Mouse (Mus musculus) small intestine, adult 2 months (tissue): Measurements from ENCODE around the gene Foxp1. TPM values are rescaled to one million over a fixed set of nuclear protein-coding genes. Genes with fewer than 3 reads are reported as not detected.
A peak's percentile ranks its signal among the peaks of the same experiment; 100 is the strongest.

Experiments
- H3K27ac ChIP-seq: fragments of 200-500 bp; 2 replicates; pipeline ENCODE4 v1.5.1; 2012; ENCODE audit warnings: low read depth, low read length, control low read depth, inconsistent platforms; ENCODE audit not compliant: insufficient read depth
- H3K27me3 ChIP-seq: fragments of 200-500 bp; 2 replicates; pipeline ENCODE4 v1.6.1; 2012; ENCODE audit warnings: mild to moderate bottlenecking, moderate library complexity, low read length, inconsistent platforms; ENCODE audit not compliant: control insufficient read depth, insufficient read depth
- H3K36me3 ChIP-seq: fragments of 200-500 bp; 2 replicates; pipeline ENCODE4 v1.6.1; 2012; ENCODE audit warnings: mild to moderate bottlenecking, low read length, control low read depth, inconsistent platforms; ENCODE audit not compliant: control insufficient read depth, insufficient read depth
- H3K4me1 ChIP-seq: fragments of 200-500 bp; 2 replicates; pipeline ENCODE4 v1.6.1; 2012; ENCODE audit warnings: low read length, inconsistent platforms, mixed read lengths; ENCODE audit not compliant: control insufficient read depth, insufficient read depth, insufficient read length
- H3K4me3 ChIP-seq: fragments of 200-500 bp; 2 replicates; pipeline ENCODE4 v1.5.1; 2012; ENCODE audit warnings: low read depth, mild to moderate bottlenecking, control low read depth, inconsistent platforms, low read length, moderate library complexity
- CTCF ChIP-seq: fragments of 200-500 bp; IDR thresholded peaks from 2 replicates; pipeline ENCODE4 v1.5.1; 2012; ENCODE audit warnings: low read depth, mild to moderate bottlenecking, control low read depth, inconsistent platforms, low read length, moderate library complexity, mixed read lengths; ENCODE audit not compliant: insufficient replicate concordance, insufficient read length; ENCODE audit errors: extremely low read depth
- POLR2A ChIP-seq: fragments of 200-500 bp; IDR thresholded peaks from 2 replicates; pipeline ENCODE4 v1.6.1; 2012; ENCODE audit warnings: low read depth, mild to moderate bottlenecking, control low read depth, inconsistent platforms, low read length, moderate library complexity
- WGBS: fragments of 180-500 bp; shearing (Covaris S2); methylation state at CpG from one replicate; pipeline ENCODE4 v1.1.7; 2018; 5-methylcytosine and 5-hydroxymethylcytosine counted together
- polyA plus RNA-seq: library from polyadenylated mRNA; depleted of rRNA; stranded (reverse); fragments of >200 nt; gene quantifications from 2 replicates; pipeline ENCODE4 v1.2.3, GENCODE M21; 2012

The Foxp1 gene
- polyA plus RNA-seq, 1 experiment, result 52.2 TPM

DNA sequence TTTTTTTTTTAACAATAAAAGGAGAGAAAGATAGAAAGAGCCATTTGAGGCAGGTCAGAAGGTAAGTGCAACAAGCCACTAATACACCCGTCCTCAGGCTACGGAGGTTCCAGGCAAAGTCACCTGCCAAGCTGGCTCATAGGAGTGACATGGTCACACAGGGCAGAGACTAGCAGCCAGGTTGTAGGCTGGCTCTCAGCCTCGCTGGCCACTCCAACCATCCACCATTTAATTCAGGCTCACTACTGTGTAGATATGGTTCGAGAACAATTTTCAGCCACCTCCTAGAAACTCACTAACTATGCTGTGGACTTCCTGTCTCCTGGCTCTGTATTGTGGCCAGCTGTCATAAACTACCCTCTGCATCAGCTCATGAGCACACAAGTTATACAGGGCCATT, 161.9 kb downstream of the Foxp1 start:
- H3K27me3 ChIP-seq, result no peaks in the 10 kb centered on the region
- H3K4me1 ChIP-seq, result peaks cover 14% of the 10 kb centered on the region
- no peaks in the 10 kb centered on the region for H3K36me3 ChIP-seq
- H3K27ac ChIP-seq, result no peak overlapping the region
- no peak for TF ChIP-seq CTCF
- no peak for TF ChIP-seq POLR2A
- WGBS, result 91% methylated on average over 4 of the region's 4 CpGs
- no peak overlapping the region for H3K4me3 ChIP-seq

GRCm38 (mm10) chr6:99359765-99360499, 162.6 kb downstream of the Foxp1 start:
- Histone ChIP-seq H3K27ac (0 out of 2 replicates have a peak overlapping the region, but pooled peaks have one; percentile 16), H3K27me3 (no peaks in the 10 kb centered on the region), H3K4me1 (peaks cover 14% of the 10 kb centered on the region), H3K36me3 (no peaks in the 10 kb centered on the region), H3K4me3 (no peak overlapping the region)
- WGBS, result 61% methylated on average over 6 of the region's 6 CpGs
- TF ChIP-seq CTCF (no peak), POLR2A (no peak)

GRCm38 (mm10) chr6:99359036-99359698, 163.4 kb downstream of the Foxp1 start:
- H3K27me3 ChIP-seq, result no peaks in the 10 kb centered on the region
- H3K4me3 ChIP-seq, result no peak overlapping the region
- WGBS, result 28% methylated on average over 9 of the region's 9 CpGs
- no peaks in the 10 kb centered on the region for H3K36me3 ChIP-seq
- 0 out of 2 replicates have a peak overlapping the region, but pooled peaks have one; percentile 16 for H3K27ac ChIP-seq
- no peak for TF ChIP-seq CTCF
- TF ChIP-seq POLR2A, result no peak
- peaks cover 14% of the 10 kb centered on the region for H3K4me1 ChIP-seq

DNA sequence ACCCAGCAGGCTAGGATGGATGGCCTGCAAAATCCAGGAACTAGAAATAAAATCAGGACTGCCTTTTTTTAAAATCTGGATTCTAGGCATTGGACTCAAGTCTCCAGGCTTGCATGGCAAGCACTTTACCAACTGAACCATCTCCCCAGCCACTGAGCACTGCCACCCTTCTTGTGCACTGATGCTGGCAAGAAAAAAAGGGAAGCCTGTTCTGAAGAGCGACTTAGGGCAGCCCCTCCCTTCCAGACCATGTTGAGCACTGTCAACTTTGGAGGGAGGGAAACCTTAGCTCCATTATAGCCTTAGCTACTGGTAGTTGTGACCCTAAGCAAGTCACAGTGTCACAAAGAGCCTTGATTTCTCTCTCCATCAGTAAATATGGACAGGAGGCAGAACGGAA, 164.6 kb downstream of the Foxp1 start:
- Histone ChIP-seq H3K27ac (no peak overlapping the region), H3K36me3 (no peaks in the 10 kb centered on the region), H3K27me3 (no peaks in the 10 kb centered on the region), H3K4me3 (no peak overlapping the region), H3K4me1 (peaks cover 14% of the 10 kb centered on the region)
- TF ChIP-seq POLR2A (no peak), CTCF (no peak)
- WGBS, result 87% methylated on average over 2 of the region's 2 CpGs

- no peaks in the 10 kb centered on the region for H3K27me3 ChIP-seq
- WGBS, result 91% methylated on average over 2 of the region's 2 CpGs
- H3K27ac ChIP-seq, result no peak overlapping the region
- H3K4me1 ChIP-seq, result peaks cover 7% of the 10 kb centered on the region
- no peak for TF ChIP-seq CTCF
- no peak overlapping the region for H3K4me3 ChIP-seq
- H3K36me3 ChIP-seq, result no peaks in the 10 kb centered on the region
These were observed 168.2 kb downstream of the Foxp1 start for GRCm38 (mm10) chr6:99354338-99354737.

DNA sequence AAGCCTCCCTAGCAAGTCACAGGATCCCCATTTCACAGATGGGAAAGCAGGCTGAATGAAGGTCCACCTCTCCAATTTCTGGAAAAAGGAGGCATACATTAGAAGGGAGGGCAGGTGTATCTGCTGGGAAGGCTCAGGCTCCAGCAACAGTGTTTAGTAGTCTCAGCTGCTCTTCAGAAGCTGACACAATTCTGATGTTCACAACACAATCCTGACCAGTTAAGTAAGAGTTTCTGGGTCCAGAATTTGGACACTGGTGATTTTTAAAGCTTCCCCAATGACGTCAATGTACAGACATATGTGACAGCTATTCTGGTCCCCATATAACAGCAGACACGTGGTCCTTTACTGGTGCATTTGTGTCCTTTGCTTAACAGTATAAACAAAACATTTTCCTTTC, 169.1 kb downstream of the Foxp1 start:
- TF ChIP-seq POLR2A (no peak), CTCF (no peak)
- H3K27me3 ChIP-seq, result no peaks in the 10 kb centered on the region
- 83% methylated on average over 2 of the region's 2 CpGs for WGBS
- no peak overlapping the region for H3K27ac ChIP-seq
- H3K4me3 ChIP-seq, result no peak overlapping the region
- H3K36me3 ChIP-seq, result no peaks in the 10 kb centered on the region
- peaks cover under 1% of the 10 kb centered on the region; the same call in 1 of the 2 replicates for H3K4me1 ChIP-seq

DNA sequence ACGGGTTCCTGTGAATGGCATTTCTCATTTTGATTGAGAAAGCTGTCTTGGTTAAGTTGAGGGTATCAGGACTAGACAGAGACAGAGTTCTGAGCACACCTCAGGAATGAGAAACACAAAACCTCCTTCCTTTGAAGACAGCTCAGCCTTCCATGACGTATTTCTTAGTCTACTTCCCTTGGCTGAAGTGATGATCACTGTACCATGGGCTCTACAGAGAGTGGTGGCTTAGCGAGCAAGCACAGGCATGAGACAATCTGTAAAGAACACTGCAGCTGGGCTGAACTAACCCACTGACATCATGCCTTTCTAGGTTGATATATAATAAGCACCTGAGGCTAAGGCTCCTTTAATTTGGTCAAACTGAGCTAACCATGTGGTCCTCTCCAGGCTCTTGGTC, 172.0 kb downstream of the Foxp1 start:
- H3K36me3 ChIP-seq, result no peaks in the 10 kb centered on the region
- WGBS, result 93% methylated on average over 3 of the region's 3 CpGs
- TF ChIP-seq CTCF (no peak), POLR2A (no peak)

More for the DNA sequence above, 172.0 kb downstream of the Foxp1 start:
- H3K4me1 ChIP-seq, result peaks cover 3% of the 10 kb centered on the region; the same call in 1 of the 2 replicates
- no peak overlapping the region for H3K4me3 ChIP-seq
- no peak overlapping the region for H3K27ac ChIP-seq
- no peaks in the 10 kb centered on the region for H3K27me3 ChIP-seq
